Mouse (Mus musculus) embryonic fibroblast, embryonic 13.5 days (primary cell): ENCODE measurements at regions not wholly inside any gene's neighbourhood (a gene's known extent, or its start where the extent isn't known, plus 50 kb on each side); places are given as distances from the start of the nearest gene placed in this dataset.

Source experiments
- CTCF ChIP-seq: IDR thresholded peaks from 2 replicates; pipeline ENCODE4 v1.5.1; 2011; ENCODE audit warnings: mild to moderate bottlenecking, control low read depth, low read length, moderate library complexity, borderline replicate concordance; ENCODE audit not compliant: insufficient read depth
- POLR2A ChIP-seq: IDR thresholded peaks from 2 replicates; pipeline ENCODE4 v1.6.1; 2011; ENCODE audit warnings: low read depth, mild to moderate bottlenecking, control low read depth, low read length, moderate library complexity

DNA sequence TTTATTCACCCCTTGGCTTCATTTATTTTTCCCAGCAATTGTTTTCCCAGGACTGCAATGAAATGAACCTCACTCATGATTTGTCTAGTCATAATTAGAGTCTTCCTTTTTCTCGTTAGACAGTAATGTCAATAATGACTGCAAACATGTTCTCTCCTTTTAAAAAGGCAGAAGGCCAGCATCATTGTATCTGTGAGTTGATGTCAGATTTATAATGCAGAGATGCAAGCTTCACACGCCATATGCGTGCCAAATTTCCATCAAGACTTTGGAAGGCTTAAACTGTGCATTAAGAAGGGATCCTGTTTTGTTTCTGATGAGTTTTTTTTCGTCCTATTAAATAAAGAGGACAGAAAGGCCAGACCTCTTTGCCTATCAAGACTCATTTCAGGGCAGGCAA is 68.9 kb upstream of the Olfm4 start:
- no peak for TF ChIP-seq CTCF
- no peak for TF ChIP-seq POLR2A
